Mouse (Mus musculus): Measurements from ENCODE around the gene Gm10447.

Gene Gm10447

GRCm38 (mm10) chr11:53456474-53457371 is at the start of gene Gm10447, which contains the start of gene Shroom1:
Gene Gm10447 (minus strand): TSS chr11:53457110.
Gene Shroom1 (plus strand): TSS chr11:53457205.
- peak; percentile 55 to 70 for DNase-seq

- DNase-seq, result no peak
Measured at GRCm38 (mm10) chr11:53505026-53505663, 48.2 kb upstream of the Gm10447 start.

DNA sequence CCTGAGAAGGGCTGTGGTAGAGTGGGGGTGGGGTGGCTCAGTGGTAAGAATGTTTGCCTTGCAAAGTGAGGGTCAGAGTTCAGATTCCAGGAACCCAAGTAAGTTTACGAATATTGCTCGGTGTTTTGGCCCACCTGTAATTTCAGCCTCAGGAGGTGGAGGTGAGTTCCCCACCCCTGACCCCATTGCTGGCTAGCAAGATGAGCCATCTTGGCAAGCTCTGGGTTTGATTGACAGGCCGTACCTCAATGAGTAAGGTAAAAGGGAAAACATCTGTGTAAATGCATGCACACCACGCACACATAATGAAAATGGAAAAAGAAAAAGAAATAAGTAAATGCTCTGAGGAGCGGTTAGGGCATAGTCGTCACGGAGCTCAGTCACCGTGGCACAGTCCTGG is 47.5 kb upstream of the Gm10447 start:
- no peak for DNase-seq

DNA sequence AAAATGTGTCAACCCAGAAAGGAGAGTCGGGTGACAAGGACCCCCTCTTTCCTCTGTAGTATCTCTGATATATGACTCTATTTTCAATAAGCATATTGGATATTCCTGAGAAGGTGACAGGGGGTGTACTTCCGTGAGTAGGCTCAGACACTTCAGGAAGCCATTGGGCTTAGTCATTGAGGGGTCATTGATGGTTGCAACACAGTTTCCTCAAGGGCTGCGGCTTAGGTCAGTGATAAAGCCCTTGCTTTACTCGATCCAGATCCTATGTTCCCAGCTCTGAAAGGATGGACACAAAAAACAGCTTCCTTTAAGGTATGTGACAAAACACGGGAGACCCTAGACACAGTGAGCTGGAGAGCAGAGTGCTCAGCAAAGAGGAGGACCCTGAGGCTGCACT is 46.8 kb upstream of the Gm10447 start:
- no peak for DNase-seq

- no peak for DNase-seq
Measured at GRCm38 (mm10) chr11:53502039-53502765, 45.3 kb upstream of the Gm10447 start.

DNA sequence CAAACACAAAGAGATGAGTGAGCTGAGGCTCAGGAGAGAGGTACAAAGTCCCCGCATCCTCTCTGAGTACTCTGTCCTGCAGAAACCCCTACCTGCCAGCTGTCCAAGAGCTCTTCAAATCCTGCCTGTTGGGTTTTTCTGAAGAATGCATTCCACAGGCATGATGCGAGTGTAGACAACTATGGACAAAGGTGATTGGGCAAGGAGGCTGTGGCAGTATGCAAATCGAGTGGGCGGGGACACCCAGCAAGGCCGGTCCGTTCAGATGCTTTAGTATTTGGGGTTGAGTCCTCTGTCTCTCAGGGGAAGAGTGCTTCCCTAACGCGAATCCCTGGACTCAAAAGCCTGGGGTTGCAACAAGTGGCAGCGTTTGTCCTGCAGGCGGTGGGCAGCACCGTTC is 43.7 kb upstream of the Gm10447 start:
- peak in 1 of 2 experiments; percentile 50 for DNase-seq

GRCm38 (mm10) chr11:53496946-53497345 is 40.0 kb upstream of the Gm10447 start:
- DNase-seq, result no peak

DNA sequence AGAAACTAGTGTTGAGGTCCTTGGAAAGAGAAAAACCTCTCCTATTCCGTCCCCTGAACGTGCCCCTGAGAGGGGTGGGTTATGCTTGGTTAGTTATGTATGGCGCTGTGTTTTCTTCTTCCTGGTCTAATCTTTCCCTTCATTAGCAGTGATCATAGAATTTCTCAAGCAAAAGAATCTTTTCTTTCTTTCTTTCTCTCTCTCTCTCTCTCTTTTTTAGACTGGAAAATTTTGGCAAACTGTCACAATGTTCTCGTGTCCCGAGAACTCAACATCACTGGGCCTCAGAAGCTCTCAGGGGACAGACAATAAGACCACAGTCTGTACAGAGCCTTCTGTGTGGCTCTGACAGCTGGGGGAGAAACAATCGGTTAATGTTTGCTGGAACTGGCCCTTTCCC is 38.5 kb upstream of the Gm10447 start:
- no peak for DNase-seq

DNA sequence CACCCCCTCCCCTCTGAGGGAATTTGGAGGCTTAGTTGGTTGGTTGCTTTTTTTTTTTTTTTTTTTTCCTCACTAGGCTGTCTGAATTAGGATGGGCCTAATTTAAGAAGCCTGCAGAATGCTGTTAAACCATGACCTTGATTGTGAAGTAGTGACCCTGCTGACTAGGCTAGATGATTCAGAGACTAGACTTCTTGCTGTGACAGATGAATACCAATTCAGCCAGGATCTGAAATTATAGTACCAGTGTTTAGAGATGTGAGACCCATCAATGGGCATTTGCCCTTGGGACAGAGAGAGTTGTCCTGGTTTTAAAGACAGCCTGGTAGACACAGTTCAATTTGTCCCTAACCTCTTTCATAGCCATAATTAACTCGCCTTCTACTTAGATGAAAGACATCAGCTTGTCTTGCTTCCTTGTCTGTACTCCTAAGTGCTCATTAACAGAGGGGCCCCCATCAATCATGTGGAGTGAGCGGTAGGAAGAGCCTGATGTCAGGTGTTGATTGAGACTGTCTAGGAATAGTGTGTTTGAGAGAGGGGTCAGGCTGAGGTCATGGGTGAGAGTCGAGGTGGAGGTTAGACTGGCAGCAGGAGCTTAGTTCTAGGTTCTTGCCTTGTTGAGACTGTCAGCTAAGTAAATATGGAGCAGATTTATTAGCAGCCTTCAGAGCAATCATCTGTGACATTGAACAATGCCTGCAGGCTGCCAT is 36.5 kb upstream of the Gm10447 start:
- DNase-seq, result no peak

GRCm38 (mm10) chr11:53491954-53492401 is 35.1 kb upstream of the Gm10447 start:
- DNase-seq, result no peak

- DNase-seq, result no peak
Measured at GRCm38 (mm10) chr11:53489421-53489820, 32.5 kb upstream of the Gm10447 start.

- no peak for DNase-seq
Measured at GRCm38 (mm10) chr11:53489007-53489406, 32.1 kb upstream of the Gm10447 start.

DNA sequence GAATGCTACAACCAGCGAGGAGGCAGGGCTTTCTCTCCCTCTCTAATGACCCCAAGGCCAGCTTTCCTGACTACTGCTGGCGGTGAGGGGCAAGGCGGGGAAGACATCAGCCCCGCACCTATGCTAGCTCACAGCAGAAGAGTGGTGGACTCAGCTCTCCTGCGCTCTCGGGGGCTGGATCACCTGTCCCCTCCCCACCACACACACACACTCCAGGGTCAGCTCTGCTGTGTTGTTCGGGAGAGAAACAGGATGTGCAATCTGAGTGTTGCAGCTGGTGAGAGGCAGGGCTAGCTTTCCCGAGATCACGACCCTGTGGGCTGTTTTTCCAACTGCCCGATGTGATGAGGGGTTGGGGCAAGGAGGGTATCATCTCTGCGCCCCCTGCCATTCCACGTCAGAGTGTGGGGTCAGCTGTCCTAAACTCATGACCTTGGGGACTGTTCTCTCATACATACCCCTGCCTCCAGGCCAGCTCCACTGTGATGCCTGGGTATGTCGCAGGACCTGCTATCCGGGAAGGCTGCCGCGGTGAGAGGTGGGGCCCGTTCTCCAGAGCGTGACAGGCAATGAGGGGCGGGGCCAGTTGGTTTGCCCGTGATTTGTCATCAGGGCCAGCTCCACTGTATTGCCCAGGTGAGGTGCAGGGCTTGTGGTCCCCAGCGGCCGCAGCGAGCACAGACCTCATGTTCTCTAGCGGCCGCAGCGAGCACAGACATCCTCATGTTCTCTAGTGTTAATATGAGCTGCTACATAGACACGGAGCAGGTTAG is 30.1 kb upstream of the Gm10447 start:
- peak; percentile 56 to 79 for DNase-seq

DNA sequence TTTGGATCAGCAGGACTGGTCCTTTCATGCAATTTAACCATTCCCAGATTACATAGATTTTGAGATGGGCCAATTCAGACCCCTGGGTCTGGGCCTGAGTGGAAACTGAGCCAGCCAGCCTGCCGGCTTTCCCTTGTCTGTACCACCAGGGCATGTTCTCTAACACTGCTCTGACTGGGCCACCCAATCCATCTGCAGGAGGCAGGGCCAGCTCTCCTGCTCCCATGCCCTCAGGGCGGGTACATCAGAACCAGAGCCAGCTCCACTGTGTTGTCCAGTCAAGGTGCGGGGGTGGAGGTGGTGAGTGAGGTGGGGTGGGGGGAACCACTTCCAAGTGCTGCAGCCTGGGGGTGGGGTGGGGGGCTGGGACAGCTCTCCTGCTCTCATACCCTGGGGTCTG is 29.4 kb upstream of the Gm10447 start:
- DNase-seq, result no peak

DNA sequence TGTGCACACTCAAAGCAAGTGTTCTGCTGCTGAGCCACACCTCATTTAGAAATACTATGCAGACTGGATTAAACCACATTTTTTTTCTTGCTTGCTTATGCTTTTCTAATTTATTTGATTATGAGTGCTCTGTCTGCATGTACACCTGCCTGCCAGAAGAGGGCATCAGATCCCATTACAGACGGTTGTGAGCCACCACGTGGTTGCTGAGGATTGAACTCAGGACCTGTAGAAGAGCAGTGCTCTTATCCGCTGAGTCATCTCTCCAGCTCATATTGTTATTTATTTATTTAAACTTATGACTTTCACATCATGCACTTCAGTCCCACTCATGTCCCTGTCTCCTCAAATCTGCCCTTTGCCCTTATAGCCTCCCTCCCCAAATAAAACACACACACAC is 28.8 kb upstream of the Gm10447 start:
- no peak for DNase-seq

GRCm38 (mm10) chr11:53483159-53483891 is 26.4 kb upstream of the Gm10447 start:
- no peak for DNase-seq

GRCm38 (mm10) chr11:53481088-53481730 is 24.3 kb upstream of the Gm10447 start:
- no peak for DNase-seq

- DNase-seq, result peak; percentile 63 to 87
Measured at GRCm38 (mm10) chr11:53479783-53480301, 22.9 kb upstream of the Gm10447 start, which contains the start of the genes Gm9945 and Sowaha. Gene Gm9945 (plus strand): TSS chr11:53480166. Gene Sowaha (minus strand): TSS chr11:53480274.

GRCm38 (mm10) chr11:53479171-53479782 is 22.4 kb upstream of the Gm10447 start:
- DNase-seq, result peak in 1 of 2 experiments; percentile 47

All from kidney, postnatal 25 days (tissue).